8 mouse cellular contexts compared by ENCODE assay signal in the genomic region with DNA sequence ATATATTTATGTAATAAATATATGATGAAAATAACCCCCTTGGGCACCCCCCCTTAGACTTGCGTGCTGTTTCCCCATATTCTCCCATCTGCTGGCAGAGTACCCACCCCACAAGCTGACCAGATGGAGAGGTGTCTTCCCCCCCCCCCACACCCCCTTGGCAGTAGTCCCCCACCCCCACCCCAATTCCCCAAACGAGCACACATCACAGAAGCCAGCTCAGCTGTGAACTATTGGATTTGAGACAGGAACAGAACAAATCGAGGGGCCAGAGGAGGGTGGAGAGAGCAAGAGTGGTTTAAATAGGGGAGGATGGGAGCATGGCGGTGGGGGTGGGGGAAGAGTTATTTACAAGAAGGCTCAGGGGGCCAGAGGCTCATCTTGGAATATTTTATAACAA. TPM values are rescaled to one million over a fixed set of nuclear protein-coding genes. Genes with fewer than 3 reads are reported as not detected.
DNase-seq lines count a peak whose midpoint lies in the region; ATAC-seq and TF ChIP-seq lines count a peak whose summit lies in the region.

No protein-coding gene starts in this region.

- no peaks in the 10 kb centered on the region for H3K27me3 ChIP-seq in forebrain, embryonic 11.5 days (ENCODE audit: control insufficient read depth, insufficient read depth, low read length)
- no peaks in the 10 kb centered on the region for H3K27me3 ChIP-seq in hindbrain, postnatal 0 days (ENCODE audit: insufficient read depth, low read length)
- H3K27me3 ChIP-seq in midbrain, postnatal 0 days (ENCODE audit: insufficient read depth, low read length), result no peaks in the 10 kb centered on the region
- H3K27me3 ChIP-seq in cerebellum, adult 2 months (ENCODE audit: control insufficient read depth, insufficient read depth, low read length), result no peaks in the 10 kb centered on the region

- no peak for TF ChIP-seq POLR2A in cerebellum, adult 2 months (IDR thresholded peaks at IDR 0.05; ENCODE audit: borderline replicate concordance, insufficient read depth, low read length)

- peak; percentile 28; the same call in 1 of the 2 replicates for ATAC-seq in forebrain, embryonic 11.5 days (replicated peaks; ENCODE audit: low FRiP score)
- no peak for ATAC-seq in hindbrain, postnatal 0 days
- ATAC-seq in midbrain, postnatal 0 days (ENCODE audit: low FRiP score), result no peak
- ATAC-seq in granulocyte monocyte progenitor cell, adult 5-6 weeks (replicated peaks; ENCODE audit: poor library complexity, severe bottlenecking), result no peak

- H3K9ac ChIP-seq in forebrain, embryonic 11.5 days (ENCODE audit: low read length), result peak overlapping the region; percentile 30
- no peak overlapping the region for H3K9ac ChIP-seq in hindbrain, postnatal 0 days (replicated peaks; ENCODE audit: low read length)
- no peak overlapping the region for H3K9ac ChIP-seq in midbrain, postnatal 0 days (replicated peaks; ENCODE audit: low read length, poor library complexity, severe bottlenecking)

- peak in 1 of 2 experiments; percentile 9 for DNase-seq in left cerebral cortex, adult 2 months (ENCODE audit: extremely low spot score in 1 of 2, low spot score in 2 of 2)
- DNase-seq in left cerebral cortex, adult 8-10 months (ENCODE audit: low spot score in 2 of 2), result no peak
- peak; percentile 51 for DNase-seq in forebrain, embryonic 11.5 days (ENCODE audit: low spot score)
- peak; percentile 54 for DNase-seq in hindbrain, postnatal 0 days (ENCODE audit: low spot score)
- DNase-seq in midbrain, postnatal 0 days (ENCODE audit: low spot score), result no peak
- DNase-seq in adrenal gland, postnatal 10 days, result no peak
- no peak for DNase-seq in cerebellum, adult 2 months

- intact Hi-C loops in left cerebral cortex, adult 2 months (cut with DNase I), result no loop called here

- peak overlapping the region; percentile 83 for H3K27ac ChIP-seq in left cerebral cortex, adult 2 months
- no peak overlapping the region; the same call in 1 of the 2 replicates for H3K27ac ChIP-seq in forebrain, embryonic 11.5 days (ENCODE audit: low read depth, low read length)
- peak overlapping the region; percentile 78 for H3K27ac ChIP-seq in hindbrain, postnatal 0 days
- peak overlapping the region; percentile 48; the same call in 1 of the 2 replicates for H3K27ac ChIP-seq in midbrain, postnatal 0 days (ENCODE audit: low read depth, low read length)
- no peak overlapping the region for H3K27ac ChIP-seq in cerebellum, adult 2 months (ENCODE audit: insufficient read depth, low read length)

- TF ChIP-seq CTCF in left cerebral cortex, adult 2 months (IDR thresholded peaks at IDR 0.05), result no peak
- TF ChIP-seq CTCF in hindbrain, postnatal 0 days (IDR thresholded peaks at IDR 0.05; ENCODE audit: low read depth), result no peak
- TF ChIP-seq CTCF in midbrain, postnatal 0 days (IDR thresholded peaks at IDR 0.05), result no peak
- no peak for TF ChIP-seq CTCF in cerebellum, adult 2 months (IDR thresholded peaks at IDR 0.05; ENCODE audit: borderline replicate concordance, insufficient read depth, low read depth, low read length)

- WGBS in forebrain, embryonic 11.5 days, result 20% methylated on average over 4 of the region's 4 CpGs
- 9% methylated on average over 4 of the region's 4 CpGs for WGBS in hindbrain, postnatal 0 days
- 10% methylated on average over 4 of the region's 4 CpGs for WGBS in midbrain, postnatal 0 days
- 3% methylated on average over 4 of the region's 4 CpGs for WGBS in cerebellum, adult 2 months

- peak overlapping the region; percentile 47 for H3K4me2 ChIP-seq in forebrain, embryonic 11.5 days (ENCODE audit: low read depth, low read length, severe bottlenecking)
- H3K4me2 ChIP-seq in hindbrain, postnatal 0 days (ENCODE audit: low read depth, low read length), result peak overlapping the region; percentile 43
- no peak overlapping the region for H3K4me2 ChIP-seq in midbrain, postnatal 0 days (ENCODE audit: low read depth, low read length, poor library complexity, severe bottlenecking)

- H3K4me1 ChIP-seq in forebrain, embryonic 11.5 days (replicated peaks; ENCODE audit: control insufficient read depth, insufficient read depth, low read length), result peaks cover 26% of the 10 kb centered on the region
- H3K4me1 ChIP-seq in hindbrain, postnatal 0 days (ENCODE audit: insufficient read depth, low read length), result peaks cover 26% of the 10 kb centered on the region
- peaks cover 14% of the 10 kb centered on the region; the same call in 1 of the 2 replicates for H3K4me1 ChIP-seq in midbrain, postnatal 0 days (ENCODE audit: insufficient read depth, low read length)
- peaks cover 55% of the 10 kb centered on the region for H3K4me1 ChIP-seq in cerebellum, adult 2 months (ENCODE audit: control insufficient read depth, insufficient read depth, low read length)

- H3K4me3 ChIP-seq in left cerebral cortex, adult 2 months, result no peak overlapping the region; the same call in 1 of the 2 replicates
- H3K4me3 ChIP-seq in forebrain, embryonic 11.5 days (ENCODE audit: low read depth, low read length), result peak overlapping the region; percentile 8; the same call in 1 of the 2 replicates
- H3K4me3 ChIP-seq in hindbrain, postnatal 0 days (ENCODE audit: low read length), result no peak overlapping the region
- H3K4me3 ChIP-seq in midbrain, postnatal 0 days (ENCODE audit: low read depth, low read length), result no peak overlapping the region
- no peak overlapping the region for H3K4me3 ChIP-seq in cerebellum, adult 2 months (replicated peaks; ENCODE audit: insufficient read depth, low read depth, low read length)

- no peaks in the 10 kb centered on the region for H3K36me3 ChIP-seq in forebrain, embryonic 11.5 days (ENCODE audit: control insufficient read depth, insufficient read depth, low read length)
- H3K36me3 ChIP-seq in hindbrain, postnatal 0 days (ENCODE audit: insufficient read depth, low read length), result peaks cover 52% of the 10 kb centered on the region
- peaks cover 67% of the 10 kb centered on the region for H3K36me3 ChIP-seq in midbrain, postnatal 0 days (ENCODE audit: insufficient read depth, low read length)

- no peaks in the 10 kb centered on the region for H3K9me3 ChIP-seq in forebrain, embryonic 11.5 days (ENCODE audit: control insufficient read depth, low read length)
- H3K9me3 ChIP-seq in hindbrain, postnatal 0 days (ENCODE audit: low read length), result no peaks in the 10 kb centered on the region
- H3K9me3 ChIP-seq in midbrain, postnatal 0 days (ENCODE audit: low read length), result no peaks in the 10 kb centered on the region

RNA-seq across cellular contexts. Expression of gene Nr1d1, which starts 7.4 kb away (rescaled TPM):
- total RNA-seq in left cerebral cortex, adult 2 months (2021), result 100 to 1,000 TPM in 1 of 2 experiments, 10 to 100 TPM in 1; 91.9 to 153 TPM
- total RNA-seq in left cerebral cortex, adult 8-10 months (2022), result 100 to 1,000 TPM; 137 to 177 (median 145) TPM
- 1.0 and 1.6 TPM in 2 replicates for polyA plus RNA-seq in forebrain, embryonic 11.5 days (2014; fragmentation: Nextera tagmentation; extraction: Ambion mirVana)
- total RNA-seq in hindbrain, postnatal 0 days (2014; rRNA removed), result 7.5 and 8.6 TPM in 2 replicates
- 10.2 and 13.5 TPM in 2 replicates for polyA plus RNA-seq in hindbrain, postnatal 0 days (2015; fragmentation: Nextera tagmentation; extraction: Ambion mirVana)
- 7.1 and 11.0 TPM in 2 replicates for total RNA-seq in midbrain, postnatal 0 days (2014; rRNA removed)
- polyA plus RNA-seq in midbrain, postnatal 0 days (2015; fragmentation: Nextera tagmentation; extraction: Ambion mirVana), result 12.3 and 14.3 TPM in 2 replicates
- 2.3 and 2.8 TPM in 2 replicates for total RNA-seq in granulocyte monocyte progenitor cell, adult 5-6 weeks (2014; fragmentation: Nextera tagmentation)
- 1.2 TPM in 1 of 2 replicates, not detected in the other for total RNA-seq in granulocyte monocyte progenitor cell, adult 5-6 weeks (2017)
- 10 to 100 TPM; 15.1 to 59.6 TPM for total RNA-seq in adrenal gland, postnatal 10 days (2021)
- 144 and 167 TPM in 2 replicates for polyA plus RNA-seq in cerebellum, adult 2 months (2012; rRNA removed)

RNA-seq across cellular contexts. Expression of gene Thra, which starts 27.3 kb away (rescaled TPM):
- total RNA-seq in left cerebral cortex, adult 2 months (2021), result 100 to 1,000 TPM; 730 to 768 TPM
- total RNA-seq in left cerebral cortex, adult 8-10 months (2022), result 100 to 1,000 TPM; 713 to 794 (median 760) TPM
- polyA plus RNA-seq in forebrain, embryonic 11.5 days (2014; fragmentation: Nextera tagmentation; extraction: Ambion mirVana), result 35.9 and 36.9 TPM in 2 replicates
- total RNA-seq in hindbrain, postnatal 0 days (2014; rRNA removed), result 725 and 812 TPM in 2 replicates
- 160 TPM in 2 replicates for polyA plus RNA-seq in hindbrain, postnatal 0 days (2015; fragmentation: Nextera tagmentation; extraction: Ambion mirVana)
- total RNA-seq in midbrain, postnatal 0 days (2014; rRNA removed), result 774 and 843 TPM in 2 replicates
- 165 and 182 TPM in 2 replicates for polyA plus RNA-seq in midbrain, postnatal 0 days (2015; fragmentation: Nextera tagmentation; extraction: Ambion mirVana)
- total RNA-seq in granulocyte monocyte progenitor cell, adult 5-6 weeks (2014; fragmentation: Nextera tagmentation), result 39.3 and 39.5 TPM in 2 replicates
- 23.0 and 24.2 TPM in 2 replicates for total RNA-seq in granulocyte monocyte progenitor cell, adult 5-6 weeks (2017)
- 100 to 1,000 TPM; 135 to 184 TPM for total RNA-seq in adrenal gland, postnatal 10 days (2021)
- polyA plus RNA-seq in cerebellum, adult 2 months (2012; rRNA removed), result 439 and 447 TPM in 2 replicates

RNA-seq across cellular contexts. Expression of gene Msl1, which starts 27.6 kb away (rescaled TPM):
- total RNA-seq in left cerebral cortex, adult 2 months (2021), result 100 to 1,000 TPM; 178 to 192 TPM
- 100 to 1,000 TPM; 167 to 198 (median 186) TPM for total RNA-seq in left cerebral cortex, adult 8-10 months (2022)
- polyA plus RNA-seq in forebrain, embryonic 11.5 days (2014; fragmentation: Nextera tagmentation; extraction: Ambion mirVana), result 24.0 and 28.4 TPM in 2 replicates
- 77.7 and 94.3 TPM in 2 replicates for total RNA-seq in hindbrain, postnatal 0 days (2014; rRNA removed)
- polyA plus RNA-seq in hindbrain, postnatal 0 days (2015; fragmentation: Nextera tagmentation; extraction: Ambion mirVana), result 25.0 and 25.4 TPM in 2 replicates
- 88.3 and 107 TPM in 2 replicates for total RNA-seq in midbrain, postnatal 0 days (2014; rRNA removed)
- polyA plus RNA-seq in midbrain, postnatal 0 days (2015; fragmentation: Nextera tagmentation; extraction: Ambion mirVana), result 22.3 and 25.8 TPM in 2 replicates
- 72.7 and 75.0 TPM in 2 replicates for total RNA-seq in granulocyte monocyte progenitor cell, adult 5-6 weeks (2014; fragmentation: Nextera tagmentation)
- total RNA-seq in granulocyte monocyte progenitor cell, adult 5-6 weeks (2017), result 59.8 and 70.1 TPM in 2 replicates
- total RNA-seq in adrenal gland, postnatal 10 days (2021), result 10 to 100 TPM; 79.4 to 88.6 TPM
- 99.1 and 103 TPM in 2 replicates for polyA plus RNA-seq in cerebellum, adult 2 months (2012; rRNA removed)

RNA-seq across cellular contexts. Expression of gene Casc3, which starts 37.0 kb away (rescaled TPM):
- total RNA-seq in left cerebral cortex, adult 2 months (2021), result 10 to 100 TPM; 53.0 to 57.6 TPM
- 10 to 100 TPM; 53.6 to 57.8 (median 54.1) TPM for total RNA-seq in left cerebral cortex, adult 8-10 months (2022)
- polyA plus RNA-seq in forebrain, embryonic 11.5 days (2014; fragmentation: Nextera tagmentation; extraction: Ambion mirVana), result 59.9 and 63.2 TPM in 2 replicates
- 24.4 and 74.0 TPM in 2 replicates for total RNA-seq in hindbrain, postnatal 0 days (2014; rRNA removed)
- 35.4 and 35.7 TPM in 2 replicates for polyA plus RNA-seq in hindbrain, postnatal 0 days (2015; fragmentation: Nextera tagmentation; extraction: Ambion mirVana)
- total RNA-seq in midbrain, postnatal 0 days (2014; rRNA removed), result 29.4 and 32.2 TPM in 2 replicates
- polyA plus RNA-seq in midbrain, postnatal 0 days (2015; fragmentation: Nextera tagmentation; extraction: Ambion mirVana), result 34.0 and 39.7 TPM in 2 replicates
- 46.1 and 46.7 TPM in 2 replicates for total RNA-seq in granulocyte monocyte progenitor cell, adult 5-6 weeks (2014; fragmentation: Nextera tagmentation)
- total RNA-seq in granulocyte monocyte progenitor cell, adult 5-6 weeks (2017), result 13.6 and 31.8 TPM in 2 replicates
- total RNA-seq in adrenal gland, postnatal 10 days (2021), result 10 to 100 TPM; 31.9 to 35.7 TPM
- 55.5 TPM in 2 replicates for polyA plus RNA-seq in cerebellum, adult 2 months (2012; rRNA removed)

RNA-seq across cellular contexts. Expression of gene Med24, which starts 38.5 kb away (rescaled TPM):
- 100 to 1,000 TPM; 126 to 134 TPM for total RNA-seq in left cerebral cortex, adult 2 months (2021)
- total RNA-seq in left cerebral cortex, adult 8-10 months (2022), result 100 to 1,000 TPM; 109 to 128 (median 117) TPM
- 75.9 and 76.6 TPM in 2 replicates for polyA plus RNA-seq in forebrain, embryonic 11.5 days (2014; fragmentation: Nextera tagmentation; extraction: Ambion mirVana)
- total RNA-seq in hindbrain, postnatal 0 days (2014; rRNA removed), result 63.2 and 88.6 TPM in 2 replicates
- polyA plus RNA-seq in hindbrain, postnatal 0 days (2015; fragmentation: Nextera tagmentation; extraction: Ambion mirVana), result 47.1 and 48.3 TPM in 2 replicates
- total RNA-seq in midbrain, postnatal 0 days (2014; rRNA removed), result 66.6 and 81.2 TPM in 2 replicates
- polyA plus RNA-seq in midbrain, postnatal 0 days (2015; fragmentation: Nextera tagmentation; extraction: Ambion mirVana), result 52.2 and 59.8 TPM in 2 replicates
- total RNA-seq in granulocyte monocyte progenitor cell, adult 5-6 weeks (2014; fragmentation: Nextera tagmentation), result 57.3 and 68.2 TPM in 2 replicates
- 37.6 and 42.6 TPM in 2 replicates for total RNA-seq in granulocyte monocyte progenitor cell, adult 5-6 weeks (2017)
- total RNA-seq in adrenal gland, postnatal 10 days (2021), result 10 to 100 TPM; 40.4 to 58.0 TPM
- 105 and 108 TPM in 2 replicates for polyA plus RNA-seq in cerebellum, adult 2 months (2012; rRNA removed)

Comparison
In these comparisons a context has a peak if more than half of its experiments do, and no peak if none do; other contexts are left out.
1. DNase-seq: peak in forebrain, embryonic 11.5 days (single experiment) and hindbrain, postnatal 0 days (single experiment); none in left cerebral cortex, adult 8-10 months (0 of 2), midbrain, postnatal 0 days (single experiment), adrenal gland, postnatal 10 days (single experiment) and cerebellum, adult 2 months (0 of 2).
2. H3K27ac ChIP-seq: peak in left cerebral cortex, adult 2 months (single experiment), hindbrain, postnatal 0 days (single experiment) and midbrain, postnatal 0 days (single experiment); none in forebrain, embryonic 11.5 days (single experiment) and cerebellum, adult 2 months (single experiment).